Mouse (Mus musculus) brain, embryonic 14.5 days (tissue): ENCODE measurements around the gene Kmt5b.

Experiments used
- CTCF ChIP-seq: fragments of 200-500 bp; IDR thresholded peaks from 2 replicates; pipeline ENCODE4 v1.5.1; 2012; ENCODE audit warnings: inconsistent platforms, mild to moderate bottlenecking, moderate library complexity, borderline replicate concordance; ENCODE audit not compliant: insufficient read depth, insufficient read length; ENCODE audit errors: extremely low read depth
- POLR2A ChIP-seq: fragments of 200-500 bp; IDR thresholded peaks from 2 replicates; pipeline ENCODE4 v1.6.1; 2012; ENCODE audit warnings: mild to moderate bottlenecking, inconsistent platforms, borderline replicate concordance; ENCODE audit not compliant: poor library complexity, insufficient read depth, insufficient read length, severe bottlenecking; ENCODE audit errors: extremely low read depth

DNA sequence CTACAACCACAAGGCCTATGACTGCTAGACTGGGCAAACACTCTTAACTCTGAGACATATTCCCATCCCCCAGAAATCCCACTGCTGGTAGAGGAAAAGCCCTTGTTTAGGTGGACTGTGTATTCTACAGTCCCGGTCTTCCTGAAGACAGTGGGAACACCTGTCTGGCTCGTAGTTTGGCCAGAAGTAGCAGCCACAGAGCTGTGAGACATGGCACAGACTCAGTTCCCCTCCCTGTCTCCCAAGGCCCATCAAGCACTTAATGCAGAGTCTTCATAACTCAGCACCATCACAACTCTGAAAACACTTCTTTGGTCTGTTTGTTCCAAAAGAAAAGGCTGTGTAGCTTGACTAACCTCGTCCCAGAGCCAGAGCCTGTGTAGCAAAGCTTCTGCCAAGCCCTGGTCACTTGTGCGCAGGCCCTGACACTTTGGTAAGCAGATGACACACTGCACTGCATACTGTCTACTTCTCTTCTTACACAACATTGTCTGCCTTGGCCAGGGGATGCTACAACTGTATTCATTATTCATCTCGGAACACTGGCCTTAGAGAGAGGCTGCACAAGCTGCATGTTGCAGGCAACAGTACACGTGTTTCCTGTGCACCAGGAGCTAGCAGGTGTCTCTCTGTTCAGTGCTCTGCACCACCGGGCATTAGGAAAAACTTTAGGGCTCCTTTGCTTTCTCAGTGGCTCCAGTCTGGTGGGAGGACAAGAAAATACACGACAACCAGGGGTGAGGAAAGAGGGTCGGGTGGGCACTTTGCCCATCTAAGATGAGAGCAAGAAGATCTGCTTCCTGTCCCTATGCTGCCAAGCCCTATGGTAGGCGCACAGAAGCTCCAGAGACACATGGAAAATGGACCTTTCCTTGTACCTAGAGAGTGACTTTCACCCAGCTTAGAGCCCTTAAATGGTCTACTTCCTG lies 79.7 kb downstream of the Kmt5b start:
- no peak for TF ChIP-seq CTCF
- no peak for TF ChIP-seq POLR2A
